Mouse (Mus musculus): ENCODE data around the gene Prl3d2.
"Not testable (repeated sequence)": the region's sequence is repeated elsewhere in the genome, so short reads cannot be mapped to it uniquely, and the experiment has no call there.

Prl3d2 gene

DNA sequence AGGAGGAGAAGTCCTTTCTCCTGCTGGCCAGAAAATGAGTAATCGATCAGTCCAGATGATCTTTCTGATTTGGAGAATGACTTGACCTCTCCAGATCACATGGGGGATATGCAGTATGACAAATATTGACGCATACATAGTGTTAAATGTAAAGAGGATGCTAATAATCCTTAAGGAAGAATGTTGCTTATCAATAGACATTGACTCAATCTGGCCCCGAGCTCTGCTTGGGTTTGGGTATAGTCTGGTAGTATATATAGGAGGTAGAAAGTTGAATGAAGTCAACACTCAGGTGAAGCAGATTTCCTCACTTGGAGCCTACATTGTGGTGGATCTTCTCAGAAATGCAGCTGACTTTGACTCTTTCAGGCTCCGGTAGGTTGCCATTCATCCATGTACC, at the start of gene Prl3d2:
Gene Prl3d2 (plus strand): TSS at position 301 of the 400 bp plus-strand sequence.
- DNase-seq (ENCODE audit: low spot score): not testable (repeated sequence)

DNA sequence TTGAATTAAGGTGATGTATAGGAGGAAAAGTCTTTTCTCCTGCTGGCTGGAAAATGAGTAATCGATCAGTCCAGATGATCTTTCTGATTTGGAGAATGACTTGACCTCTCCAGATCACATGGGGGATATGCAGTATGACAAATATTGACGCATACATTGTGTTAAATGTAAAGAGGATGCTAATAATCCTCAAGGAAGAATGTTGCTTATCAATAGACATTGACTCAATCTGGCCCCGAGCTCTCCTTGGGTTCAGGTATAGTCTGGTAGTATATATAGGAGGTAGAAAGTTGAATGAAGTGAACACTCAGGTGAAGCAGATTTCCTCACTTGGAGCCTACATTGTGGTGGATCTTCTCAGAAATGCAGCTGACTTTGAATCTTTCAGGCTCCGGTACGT, 27.6 kb upstream of the Prl3d2 start, which contains the start of gene Prl3d1:
Gene Prl3d1 (plus strand): TSS at position 301 of the 400 bp plus-strand sequence.
- not testable (repeated sequence) for DNase-seq (ENCODE audit: low spot score)

DNA sequence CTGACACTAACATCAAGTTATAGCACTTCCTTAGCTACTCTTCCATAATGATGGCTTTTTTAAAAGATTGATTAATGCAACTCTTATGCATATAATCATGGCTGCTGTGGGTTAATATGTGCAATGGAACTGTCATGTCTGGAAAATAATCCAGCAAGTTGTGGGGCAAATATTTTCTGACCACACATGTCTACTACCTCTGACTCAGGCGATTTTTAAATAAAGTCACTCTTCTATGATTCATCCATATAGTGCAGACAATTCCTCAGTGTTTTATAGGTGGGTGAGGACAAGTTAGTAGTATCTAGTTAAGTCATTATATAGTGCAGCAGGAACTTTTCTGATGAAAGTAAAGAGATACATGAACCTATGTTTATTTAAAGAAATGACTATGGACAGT, 26.8 kb downstream of the Prl3d2 start:
- no peak for DNase-seq (ENCODE audit: low spot score)

- not testable (repeated sequence) for DNase-seq (ENCODE audit: low spot score)
Measured at GRCm38 (mm10) chr13:27156490-27156889, 35.0 kb downstream of the Prl3d2 start, which contains the start of gene Prl3d3. Prl3d3 (plus strand) TSS chr13:27156790.
